Mouse (Mus musculus) monocyte, adult 2 months (primary cell): ENCODE measurements around the gene Crygs.

Experiments
- DNase-seq, 2 experiments: peaks; one replicate each; pipeline ENCODE4 v3.0.0; 2022; ENCODE audit warnings: low spot score in 2 of 2, low read depth in 1 of 2

Gene Crygs

GRCm38 (mm10) chr16:22811477-22811876 lies at the start of gene Crygs:
TSS of gene Crygs (minus strand) at chr16:22811577.
- DNase-seq: no peak

- peak; percentile 96 for DNase-seq
Measured at GRCm38 (mm10) chr16:22857431-22858113, 46.2 kb upstream of the Crygs start, which contains the start of the genes Tbccd1 and Dnajb11. TSS of gene Tbccd1 (minus strand) at chr16:22857669. TSS of gene Dnajb11 (plus strand) at chr16:22857845.

- DNase-seq: no peak
Measured at GRCm38 (mm10) chr16:22856773-22857172, 45.4 kb upstream of the Crygs start.

DNA sequence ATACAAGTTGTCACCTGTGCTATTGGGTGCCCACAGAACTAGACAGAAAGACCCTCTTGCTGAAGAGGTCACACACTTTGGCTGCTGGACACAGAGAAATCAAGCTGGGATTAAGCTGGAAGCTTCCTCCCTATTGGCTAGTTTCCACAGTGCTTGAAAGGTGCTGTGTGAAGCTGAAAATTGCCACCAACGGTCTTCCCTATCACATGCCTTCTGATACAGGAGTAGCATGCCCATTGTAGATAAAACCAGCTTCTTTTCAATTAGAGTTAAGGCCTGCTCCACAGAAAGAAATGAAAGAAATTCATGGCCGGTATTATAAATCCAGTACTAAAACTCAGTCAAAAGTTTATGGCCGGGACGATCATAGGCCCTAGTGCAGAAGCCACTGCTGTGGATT lies 41.3 kb upstream of the Crygs start:
- DNase-seq: no peak

GRCm38 (mm10) chr16:22848331-22848730 lies 37.0 kb upstream of the Crygs start:
- DNase-seq: no peak

DNA sequence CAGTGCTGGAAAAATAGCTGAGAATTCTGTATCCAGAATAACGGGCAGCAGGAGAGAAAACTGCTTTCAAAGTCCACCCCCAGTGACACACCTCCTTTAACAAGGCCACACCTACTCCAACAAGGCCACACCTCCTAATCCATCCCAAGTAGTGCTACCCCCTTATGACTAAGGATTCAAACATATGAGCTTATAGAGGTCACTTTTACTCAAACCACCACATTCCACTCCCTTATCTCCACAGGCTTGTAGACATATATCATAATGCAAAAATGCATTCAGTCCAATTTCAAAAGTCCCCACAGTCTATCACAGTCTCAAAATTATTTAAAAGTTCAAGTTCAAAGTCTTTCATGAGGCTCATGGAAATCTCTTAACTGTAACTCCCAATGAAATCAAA lies 36.3 kb upstream of the Crygs start:
- no peak for DNase-seq

DNA sequence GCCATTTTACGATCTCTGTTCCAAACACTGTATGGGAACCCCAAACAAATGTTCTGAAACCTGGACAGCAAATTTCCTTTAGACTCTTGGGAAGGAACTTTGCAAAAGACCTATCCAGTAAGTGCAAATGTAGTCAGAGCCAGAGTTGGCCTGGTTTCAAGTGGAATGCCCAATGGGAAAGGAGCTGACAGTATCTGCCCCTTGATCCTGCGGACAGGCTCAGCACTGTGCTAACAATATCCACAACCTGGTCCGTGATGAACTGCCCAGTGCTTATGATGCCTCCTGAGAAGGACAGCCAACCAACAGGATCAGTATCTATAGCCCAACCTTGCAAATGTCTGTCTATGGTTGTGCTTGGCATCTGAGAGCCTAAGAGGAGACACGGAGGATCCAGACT lies 34.1 kb upstream of the Crygs start:
- DNase-seq: no peak

DNA sequence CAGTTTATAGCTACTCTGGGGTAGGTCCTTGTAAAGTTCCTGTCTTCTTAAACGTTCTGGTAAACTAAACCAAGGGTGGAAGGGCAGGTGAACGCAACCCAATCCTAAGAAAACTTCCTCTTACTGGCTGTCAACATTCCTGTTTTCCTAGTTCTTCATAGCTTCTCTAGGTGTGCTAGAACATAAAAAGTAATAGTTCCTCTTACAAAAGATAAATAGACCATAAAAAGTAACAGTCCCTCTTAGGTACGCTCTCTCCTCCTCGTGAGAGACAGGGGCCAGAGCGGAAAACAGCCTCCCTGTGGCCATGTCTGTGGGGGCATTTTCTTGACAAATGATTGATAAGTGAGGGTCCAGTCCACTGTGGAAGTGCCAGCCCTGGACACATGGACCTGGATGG lies 33.5 kb upstream of the Crygs start:
- DNase-seq: no peak

GRCm38 (mm10) chr16:22844061-22844801 lies 32.9 kb upstream of the Crygs start:
- DNase-seq: no peak

DNA sequence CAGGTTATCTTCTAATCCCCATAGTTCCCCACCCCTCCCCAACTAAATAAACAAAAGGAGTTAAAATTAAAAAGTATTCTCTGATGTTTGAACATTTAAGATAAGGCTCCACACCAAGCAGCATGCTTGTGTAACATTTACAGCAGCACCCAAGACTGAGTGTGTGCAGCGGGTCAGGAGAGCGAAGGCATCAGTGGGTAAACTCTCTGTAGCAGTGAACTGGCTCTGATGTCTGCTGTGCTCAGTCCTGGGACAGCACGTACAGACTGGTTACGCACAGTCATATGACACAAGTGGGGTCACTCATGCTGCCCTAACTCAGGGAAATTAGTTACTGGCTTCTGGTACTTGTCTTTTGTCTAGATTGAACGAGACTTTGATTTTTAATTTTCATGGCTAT lies 31.5 kb upstream of the Crygs start:
- DNase-seq: no peak

DNA sequence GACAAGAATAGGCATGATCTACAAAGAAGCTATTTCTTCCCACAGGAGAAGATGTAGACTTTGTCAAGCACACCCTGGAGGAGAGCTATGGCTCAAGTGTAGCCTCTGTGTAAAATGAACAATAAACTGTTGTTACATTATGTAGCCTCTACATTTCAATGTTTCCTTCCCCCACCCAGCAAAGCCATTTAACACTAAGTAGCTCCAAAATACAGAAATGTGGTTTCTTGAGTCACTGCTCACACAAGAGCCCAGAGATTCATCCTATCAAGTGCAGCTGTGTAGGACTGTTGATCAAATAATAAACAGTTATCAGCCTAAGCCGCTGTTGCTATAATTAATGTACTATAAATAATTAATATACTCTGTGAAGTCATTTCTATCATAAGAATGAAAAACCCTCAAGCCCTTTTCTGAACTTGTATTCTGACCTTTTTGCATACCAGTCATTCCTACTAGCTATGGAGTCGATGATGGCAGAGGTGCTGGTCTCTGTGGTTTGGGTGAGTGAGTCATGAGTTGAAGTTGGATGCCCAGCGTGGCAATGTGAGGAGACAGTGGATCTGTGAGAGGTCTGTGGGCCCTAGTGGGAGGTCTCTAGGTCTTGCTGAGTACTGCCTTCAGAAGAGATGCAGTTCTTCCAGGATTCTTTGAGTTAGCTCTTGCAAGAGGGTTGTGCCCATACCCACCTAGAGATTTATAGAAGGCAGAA lies 27.9 kb upstream of the Crygs start:
- no peak for DNase-seq

DNA sequence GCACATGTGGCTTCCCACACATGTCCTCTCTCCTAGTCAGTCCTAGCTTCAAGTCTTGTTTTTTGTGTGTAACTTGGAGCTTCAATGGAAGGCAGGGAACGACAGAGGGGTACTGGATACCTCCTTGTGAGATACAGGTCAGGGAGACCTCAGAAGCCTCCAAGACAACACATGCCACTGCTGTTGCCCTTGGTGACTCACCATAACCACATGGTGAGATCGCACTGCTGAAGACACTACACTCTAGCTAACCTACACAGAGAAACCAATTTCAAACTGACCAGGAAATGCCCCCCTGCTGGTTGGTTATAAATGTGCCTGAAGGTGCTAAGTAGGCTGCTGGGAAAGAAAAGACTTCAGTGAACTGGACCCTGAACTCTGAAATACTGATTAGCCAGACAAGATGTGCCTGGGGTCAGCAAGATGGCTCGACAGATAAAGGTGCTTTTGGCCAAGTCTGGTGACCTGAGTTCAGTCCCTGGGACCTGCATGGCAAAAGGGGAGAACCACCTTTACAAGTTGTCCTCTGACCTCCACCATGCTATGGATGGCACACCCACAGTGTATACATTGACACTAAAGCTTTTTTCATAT lies 21.7 kb upstream of the Crygs start:
- no peak for DNase-seq

- no peak for DNase-seq
Measured at GRCm38 (mm10) chr16:22820731-22821130, 9.4 kb upstream of the Crygs start.

DNA sequence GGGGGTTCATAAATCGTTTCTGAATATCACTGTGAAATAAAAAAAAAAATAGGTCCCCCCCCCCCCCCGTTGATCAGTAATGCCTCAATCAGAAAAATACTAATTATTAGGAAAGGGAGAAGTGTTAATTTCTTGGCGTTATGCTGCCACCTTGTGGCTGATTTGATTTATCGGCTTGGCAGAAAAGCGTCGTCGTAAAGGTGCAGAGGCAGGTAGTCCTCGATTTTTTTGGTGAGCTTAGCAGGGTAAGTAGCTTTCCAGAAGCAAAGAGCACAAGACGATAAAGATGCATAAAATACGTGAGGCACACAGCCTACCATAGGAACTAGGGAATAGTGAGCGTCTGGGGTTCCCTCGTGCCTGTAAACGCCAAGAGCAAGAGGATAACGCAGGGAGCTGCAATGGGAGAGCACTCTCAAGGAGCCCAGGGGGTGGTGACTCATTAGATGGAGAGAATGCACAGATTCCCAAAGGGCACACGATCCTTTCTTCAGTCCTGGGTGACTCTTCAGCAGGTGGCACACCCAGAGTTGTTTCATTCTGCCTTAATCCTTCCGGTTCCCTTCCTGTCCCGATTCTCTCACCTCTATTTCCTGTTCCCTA lies 3.8 kb downstream of the Crygs start:
- no peak for DNase-seq

DNA sequence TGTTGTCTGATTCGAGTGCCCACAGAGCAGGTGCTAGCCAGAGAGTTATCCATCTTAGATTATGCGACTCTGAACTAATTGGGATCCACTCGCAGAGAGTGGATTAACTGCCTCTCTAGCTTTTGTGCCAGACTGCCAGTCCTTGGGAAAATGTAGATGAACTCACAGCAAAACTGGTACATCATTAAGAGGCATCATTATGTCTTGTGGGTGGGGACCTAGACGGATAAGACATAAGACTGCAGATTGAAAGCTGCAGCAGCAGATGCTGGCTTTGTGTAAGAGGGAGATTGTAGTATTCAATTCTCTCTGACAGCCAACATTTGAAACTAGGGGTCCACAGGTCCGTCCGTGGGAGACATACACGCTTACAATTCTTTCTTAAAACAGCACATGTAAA lies 8.6 kb downstream of the Crygs start:
- no peak for DNase-seq

- no peak for DNase-seq
Measured at GRCm38 (mm10) chr16:22800849-22801109, 10.6 kb downstream of the Crygs start.

DNA sequence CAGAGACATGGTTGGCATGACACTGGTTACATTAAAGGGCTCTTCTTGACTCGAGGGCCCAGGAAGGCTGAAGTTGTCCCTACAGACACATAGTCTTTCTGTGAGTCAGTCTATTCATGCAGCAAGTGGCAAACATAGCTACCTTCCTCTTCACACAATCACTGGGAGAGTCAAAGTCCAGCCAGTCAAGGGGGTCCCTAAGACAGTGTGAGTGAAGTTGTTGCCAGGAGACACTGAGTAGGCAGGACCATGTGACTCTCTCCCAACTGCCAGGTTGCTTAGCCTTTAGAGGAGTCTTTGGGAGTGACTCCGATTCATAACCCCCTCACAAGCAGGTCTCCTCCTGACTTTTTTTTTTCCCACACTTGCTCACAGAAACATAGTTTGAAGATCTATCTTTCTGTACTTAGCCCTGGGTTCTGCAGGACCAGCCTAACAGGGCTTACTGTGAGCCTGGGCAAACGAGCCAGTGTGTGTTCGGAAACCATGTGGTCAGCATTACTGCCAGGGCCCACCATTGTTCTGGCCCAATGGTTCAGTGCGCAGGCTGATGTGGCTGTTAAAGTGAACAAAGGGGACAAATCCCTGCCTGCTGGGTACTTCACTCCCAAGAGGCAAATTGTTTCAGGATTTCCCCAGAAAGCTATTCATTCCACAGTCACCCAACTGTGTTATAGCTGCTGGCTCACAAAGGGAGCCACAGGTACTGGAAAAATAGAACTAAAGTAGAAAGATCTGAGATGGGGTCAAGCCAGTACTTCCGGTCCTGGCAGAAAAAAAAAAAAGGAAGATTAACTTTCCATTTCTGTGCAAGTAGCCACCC lies 11.1 kb downstream of the Crygs start:
- DNase-seq: no peak

GRCm38 (mm10) chr16:22798520-22798919 lies 12.9 kb downstream of the Crygs start:
- peak; percentile 18 to 38 for DNase-seq

GRCm38 (mm10) chr16:22797521-22797920 lies 13.9 kb downstream of the Crygs start:
- DNase-seq: no peak

DNA sequence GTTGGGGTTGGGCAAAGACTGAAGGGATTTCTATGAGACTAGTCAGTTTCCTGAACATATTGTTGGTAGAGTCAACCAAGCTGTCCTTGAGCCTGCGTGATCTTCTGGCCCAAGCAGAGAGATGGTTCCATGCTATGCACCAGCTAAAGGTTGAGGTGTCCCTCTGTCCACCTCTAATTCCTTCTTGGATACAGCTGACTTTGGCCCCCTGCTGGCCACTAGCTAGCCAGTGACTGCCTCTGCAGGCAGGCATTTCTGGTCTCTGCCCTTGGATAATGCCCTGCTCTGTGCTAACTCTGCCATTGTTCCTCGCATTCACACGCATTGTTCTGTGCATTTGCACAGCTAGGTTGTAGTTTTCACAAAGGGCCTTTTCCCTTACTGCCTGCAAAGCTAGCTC lies 15.9 kb downstream of the Crygs start:
- no peak for DNase-seq

DNA sequence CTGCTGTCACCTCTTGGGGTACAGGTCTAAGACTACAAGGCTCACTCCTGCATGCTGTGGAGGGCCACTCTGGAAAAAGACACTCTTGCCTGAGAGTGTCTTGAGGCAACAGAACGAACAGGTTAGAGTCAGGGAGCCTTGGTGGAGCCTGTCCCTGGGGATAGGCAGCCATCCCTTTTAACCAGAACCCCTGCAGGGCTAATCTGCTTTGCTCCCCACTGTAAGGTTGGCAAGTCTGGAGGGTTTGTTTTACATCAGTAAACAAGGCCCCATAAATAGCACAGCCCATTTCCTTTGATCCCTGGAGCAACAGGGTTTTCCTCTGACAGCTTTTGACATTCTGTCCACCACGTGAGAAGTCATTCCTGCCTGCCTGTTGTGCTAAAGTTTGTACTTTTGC lies 20.1 kb downstream of the Crygs start:
- DNase-seq: no peak
